Mouse (Mus musculus): Measurements from ENCODE around the gene Ssbp2.

DNA sequence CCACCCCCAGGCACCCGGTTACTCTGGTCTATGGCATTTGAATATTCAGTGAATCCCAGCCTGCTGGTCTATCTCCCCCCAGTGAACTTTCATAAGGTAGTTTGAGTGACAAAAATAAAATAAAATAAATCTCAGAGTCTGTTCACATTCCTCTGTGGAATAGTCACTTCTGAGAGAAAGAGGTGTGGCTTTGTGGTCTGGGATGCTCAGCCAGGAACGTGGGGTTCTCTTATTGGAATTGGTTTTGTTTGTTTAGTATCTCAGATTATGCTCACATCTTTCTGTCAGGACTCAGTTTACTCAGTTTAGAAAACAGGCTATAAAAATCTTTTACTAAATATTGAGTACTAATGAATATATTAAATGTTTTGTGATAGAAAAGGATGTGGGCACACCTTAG is 4.0 kb upstream of the Ssbp2 start:
- TF ChIP-seq GATA1 (IDR thresholded peaks at IDR 0.05; ENCODE audit: borderline replicate concordance, low read length) (no peak), CTCF (IDR thresholded peaks at IDR 0.05; ENCODE audit: low read depth, low read length) (no peak), TAL1 (conservative IDR thresholded peaks at IDR 0.05; ENCODE audit: low read depth, low read length) (no peak)

All from G1E (cell line).